Mouse (Mus musculus) forebrain, embryonic 10.5 days (tissue): ENCODE results near the gene Axin2. TPM values are rescaled to one million over a fixed set of nuclear protein-coding genes. Genes with fewer than 3 reads are reported as not detected.
A peak's percentile ranks its signal among the peaks of the same experiment; 100 is the strongest.

Source experiments
- DNase-seq: peaks from one replicate; pipeline ENCODE4 v3.0.0-alpha.2; 2017; ENCODE audit warnings: low spot score; ENCODE audit errors: extremely low spot score
- H3K27ac ChIP-seq: fragments of 300-500 bp; sonication (generic); 2 replicates; pipeline ENCODE4 v1.5.1; 2016; ENCODE audit warnings: mild to moderate bottlenecking
- H3K27me3 ChIP-seq: fragments of 300-500 bp; sonication (generic); 2 replicates; pipeline ENCODE4 v1.6.1; 2016; ENCODE audit warnings: mild to moderate bottlenecking; ENCODE audit not compliant: poor library complexity, severe bottlenecking
- H3K36me3 ChIP-seq: fragments of 300-500 bp; sonication (generic); replicated peaks from 2 replicates; pipeline ENCODE4 v1.6.1; 2016; ENCODE audit warnings: mild to moderate bottlenecking, moderate library complexity
- H3K4me1 ChIP-seq: fragments of 300-500 bp; sonication (generic); 2 replicates; pipeline ENCODE4 v1.6.1; 2016
- H3K4me3 ChIP-seq: fragments of 300-500 bp; sonication (generic); 2 replicates; pipeline ENCODE4 v1.5.1; 2016; ENCODE audit warnings: mild to moderate bottlenecking, moderate library complexity
- H3K9me3 ChIP-seq: fragments of 300-500 bp; sonication (generic); 2 replicates; pipeline ENCODE4 v1.6.1; 2016; ENCODE audit warnings: mild to moderate bottlenecking, moderate library complexity
- WGBS: fragments of 180-500 bp; shearing (Covaris S2); methylation state at CpG from one replicate; pipeline ENCODE4 v1.1.7; 2016; 5-methylcytosine and 5-hydroxymethylcytosine counted together
- polyA plus RNA-seq: library from polyadenylated mRNA; unstranded; fragments of >200 nt; fragmentation: Nextera tagmentation; extraction: Ambion mirVana; gene quantifications from 2 replicates; pipeline ENCODE4 v1.2.1, GENCODE M21; 2016

Gene Axin2
- polyA plus RNA-seq, 1 experiment from 2014 or later: 14.3 TPM

GRCm38 (mm10) chr11:108891871-108892380 lies 28.2 kb upstream of the Axin2 start:
- peaks cover 70% of the 10 kb centered on the region for H3K4me1 ChIP-seq
- peak overlapping the region; percentile 51 for H3K4me3 ChIP-seq
- H3K27me3 ChIP-seq: peaks cover 75% of the 10 kb centered on the region
- WGBS: 2% methylated on average over 21 of the region's 21 CpGs
- no peak for DNase-seq
- H3K9me3 ChIP-seq: 0 out of 2 replicates have a peak, but pooled peaks cover 4% of the 10 kb centered on the region
- peak overlapping the region; percentile 85 for H3K27ac ChIP-seq
- H3K36me3 ChIP-seq: no peaks in the 10 kb centered on the region

- peaks cover 72% of the 10 kb centered on the region for H3K4me1 ChIP-seq
- H3K36me3 ChIP-seq: no peaks in the 10 kb centered on the region
- DNase-seq: no peak
- H3K27me3 ChIP-seq: peaks cover 76% of the 10 kb centered on the region
- WGBS: 2% methylated on average over 7 of the region's 7 CpGs
- H3K4me3 ChIP-seq: peak overlapping the region; percentile 51
- H3K27ac ChIP-seq: peak overlapping the region; percentile 70
- 0 out of 2 replicates have a peak, but pooled peaks cover 4% of the 10 kb centered on the region for H3K9me3 ChIP-seq
These were observed 27.7 kb upstream of the Axin2 start for GRCm38 (mm10) chr11:108892406-108892805.

- WGBS: 27% methylated on average over 12 of the region's 12 CpGs
- no peaks in the 10 kb centered on the region for H3K36me3 ChIP-seq
- peaks cover 79% of the 10 kb centered on the region for H3K27me3 ChIP-seq
- peak overlapping the region; percentile 51; the same call in 1 of the 2 replicates for H3K4me3 ChIP-seq
- H3K9me3 ChIP-seq: 0 out of 2 replicates have a peak, but pooled peaks cover 4% of the 10 kb centered on the region
- H3K4me1 ChIP-seq: peaks cover 81% of the 10 kb centered on the region
- peak overlapping the region; percentile 70 for H3K27ac ChIP-seq
- no peak for DNase-seq
These were observed 26.8 kb upstream of the Axin2 start for GRCm38 (mm10) chr11:108893232-108893790.

- WGBS: 18% methylated on average over 10 of the region's 10 CpGs
- DNase-seq: no peak
- Histone ChIP-seq H3K9me3 (0 out of 2 replicates have a peak, but pooled peaks cover 2% of the 10 kb centered on the region), H3K27ac (peak overlapping the region; percentile 70), H3K4me1 (peaks cover 78% of the 10 kb centered on the region), H3K4me3 (peak overlapping the region; percentile 51), H3K27me3 (peaks cover 79% of the 10 kb centered on the region), H3K36me3 (no peaks in the 10 kb centered on the region)
These were observed 26.2 kb upstream of the Axin2 start for GRCm38 (mm10) chr11:108893855-108894510.

- Histone ChIP-seq H3K4me1 (peaks cover 61% of the 10 kb centered on the region), H3K27ac (no peak overlapping the region), H3K9me3 (no peaks in the 10 kb centered on the region), H3K27me3 (peaks cover 84% of the 10 kb centered on the region), H3K4me3 (no peak overlapping the region), H3K36me3 (no peaks in the 10 kb centered on the region)
- no peak for DNase-seq
- WGBS: 91% methylated on average over 4 of the region's 4 CpGs
These were observed 23.1 kb upstream of the Axin2 start for GRCm38 (mm10) chr11:108897034-108897433.

DNA sequence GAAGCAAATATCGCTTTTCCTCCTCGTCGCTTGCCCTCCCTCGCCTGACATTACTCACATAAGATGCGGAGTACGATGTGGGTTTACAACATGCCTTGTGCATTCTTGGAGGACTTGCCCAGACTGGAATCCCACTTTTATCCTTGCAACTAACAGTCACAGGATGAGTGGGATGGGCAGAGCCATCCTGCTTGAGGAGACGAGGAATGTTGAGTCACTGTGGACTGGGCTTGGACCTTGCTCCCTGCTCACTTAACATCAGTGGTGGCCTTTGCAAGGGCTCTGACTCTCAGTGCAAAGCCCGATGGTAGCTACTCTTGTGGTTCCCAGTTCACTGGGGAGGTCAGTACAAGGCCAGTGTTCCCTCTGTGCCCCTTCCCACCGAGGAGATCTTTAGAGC lies 22.1 kb upstream of the Axin2 start:
- Histone ChIP-seq H3K27ac (no peak overlapping the region), H3K4me3 (no peak overlapping the region), H3K9me3 (no peaks in the 10 kb centered on the region), H3K4me1 (peaks cover 57% of the 10 kb centered on the region), H3K27me3 (peaks cover 78% of the 10 kb centered on the region), H3K36me3 (no peaks in the 10 kb centered on the region)
- no peak for DNase-seq
- WGBS: 85% methylated on average over 9 of the region's 9 CpGs

GRCm38 (mm10) chr11:108898483-108898882 lies 21.7 kb upstream of the Axin2 start:
- H3K4me3 ChIP-seq: no peak overlapping the region
- H3K27ac ChIP-seq: no peak overlapping the region
- DNase-seq: no peak
- H3K4me1 ChIP-seq: peaks cover 53% of the 10 kb centered on the region
- peaks cover 73% of the 10 kb centered on the region for H3K27me3 ChIP-seq
- no peaks in the 10 kb centered on the region for H3K9me3 ChIP-seq
- no peaks in the 10 kb centered on the region for H3K36me3 ChIP-seq
- WGBS: 87% methylated on average over 6 of the region's 6 CpGs

- H3K27me3 ChIP-seq: peaks cover 50% of the 10 kb centered on the region
- no peaks in the 10 kb centered on the region for H3K9me3 ChIP-seq
- WGBS: 77% methylated on average over 10 of the region's 10 CpGs
- H3K36me3 ChIP-seq: no peaks in the 10 kb centered on the region
- H3K4me3 ChIP-seq: no peak overlapping the region
- DNase-seq: no peak
- H3K27ac ChIP-seq: peak overlapping the region; percentile 70
- H3K4me1 ChIP-seq: peaks cover 37% of the 10 kb centered on the region
These were observed 19.2 kb upstream of the Axin2 start for GRCm38 (mm10) chr11:108900718-108901488.

- WGBS: 72% methylated on average over 7 of the region's 7 CpGs
These were observed 18.5 kb upstream of the Axin2 start for GRCm38 (mm10) chr11:108901670-108902069.

DNA sequence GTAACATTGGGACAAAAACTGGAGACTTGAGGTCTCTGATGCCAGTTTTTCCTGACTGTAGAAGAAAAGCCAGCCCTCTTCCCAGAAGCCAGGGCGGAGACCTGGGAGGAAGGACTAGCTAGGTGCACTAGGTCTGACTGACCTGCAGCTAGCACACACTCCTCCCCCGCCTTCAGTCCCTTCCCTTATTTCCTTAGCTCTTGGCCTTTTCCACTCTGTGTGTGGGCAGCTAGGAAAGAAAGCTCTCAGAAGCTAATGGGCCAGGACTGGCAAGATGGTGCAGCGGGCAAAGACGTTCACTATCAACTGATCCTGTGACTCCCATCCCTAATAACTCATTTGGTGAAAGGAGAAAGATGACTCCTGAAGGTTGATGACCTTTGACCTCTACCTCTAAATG lies 17.8 kb upstream of the Axin2 start:
- H3K27me3 ChIP-seq: peaks cover 52% of the 10 kb centered on the region
- no peak for DNase-seq
- WGBS: 84% methylated on average over 4 of the region's 4 CpGs
- H3K9me3 ChIP-seq: no peaks in the 10 kb centered on the region
- no peaks in the 10 kb centered on the region for H3K36me3 ChIP-seq
- no peak overlapping the region for H3K27ac ChIP-seq
- peaks cover 39% of the 10 kb centered on the region for H3K4me1 ChIP-seq
- no peak overlapping the region for H3K4me3 ChIP-seq

More at GRCm38 (mm10) chr11:108901670-108902069, 18.5 kb upstream of the Axin2 start:
- Histone ChIP-seq H3K4me1 (peaks cover 40% of the 10 kb centered on the region), H3K4me3 (no peak overlapping the region), H3K27ac (peak overlapping the region; percentile 44; the same call in 1 of the 2 replicates), H3K9me3 (no peaks in the 10 kb centered on the region), H3K36me3 (no peaks in the 10 kb centered on the region), H3K27me3 (peaks cover 52% of the 10 kb centered on the region)
- no peak for DNase-seq

GRCm38 (mm10) chr11:108906590-108907254 lies 13.4 kb upstream of the Axin2 start:
- WGBS: 79% methylated on average over 7 of the region's 7 CpGs
- no peak overlapping the region for H3K27ac ChIP-seq

More at GRCm38 (mm10) chr11:108906590-108907254, 13.4 kb upstream of the Axin2 start:
- Histone ChIP-seq H3K4me1 (peaks cover 44% of the 10 kb centered on the region), H3K4me3 (no peak overlapping the region), H3K9me3 (0 out of 2 replicates have a peak, but pooled peaks cover 2% of the 10 kb centered on the region), H3K27me3 (peaks cover 60% of the 10 kb centered on the region), H3K36me3 (no peaks in the 10 kb centered on the region)
- no peak for DNase-seq
